Mouse (Mus musculus) T-helper 1 cell (primary cell): ENCODE data around the gene Ccdc185.

Experiments used
- in situ Hi-C: fragments of 300-600 bp; cut with MboI, MseI; formaldehyde crosslinking; loops from one replicate; pipeline ENCODE4 v1.15.1; 2025; ENCODE audit warnings: high pct_unique_total_duplicates

Ccdc185 gene

DNA sequence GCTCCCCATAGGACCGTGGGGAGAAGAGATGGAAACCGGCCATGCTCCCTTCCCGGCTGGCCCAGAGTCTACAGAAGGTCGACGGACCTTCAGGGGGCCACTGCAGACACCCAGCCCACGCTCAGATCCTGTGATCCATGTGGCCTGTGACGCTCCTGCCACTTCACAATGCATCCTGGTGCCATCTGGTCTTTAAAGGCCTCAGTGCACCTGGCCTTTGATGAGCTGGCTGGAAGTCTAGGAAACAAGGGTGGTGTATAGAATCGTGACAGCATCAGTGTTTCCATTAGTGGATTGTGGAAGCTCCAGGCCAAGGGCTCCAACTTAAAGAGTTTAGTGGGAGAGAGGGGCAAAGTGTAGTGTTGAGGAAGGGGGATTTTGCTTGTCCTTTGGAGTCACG, at the start of gene Ccdc185:
TSS of gene Ccdc185 (minus strand) at position 101 of the 400 bp plus-strand sequence.
- in situ Hi-C loops, result no loop called here

GRCm38 (mm10) chr1:182797048-182797447, 48.1 kb upstream of the Ccdc185 start:
- in situ Hi-C loops, result no loop called here

DNA sequence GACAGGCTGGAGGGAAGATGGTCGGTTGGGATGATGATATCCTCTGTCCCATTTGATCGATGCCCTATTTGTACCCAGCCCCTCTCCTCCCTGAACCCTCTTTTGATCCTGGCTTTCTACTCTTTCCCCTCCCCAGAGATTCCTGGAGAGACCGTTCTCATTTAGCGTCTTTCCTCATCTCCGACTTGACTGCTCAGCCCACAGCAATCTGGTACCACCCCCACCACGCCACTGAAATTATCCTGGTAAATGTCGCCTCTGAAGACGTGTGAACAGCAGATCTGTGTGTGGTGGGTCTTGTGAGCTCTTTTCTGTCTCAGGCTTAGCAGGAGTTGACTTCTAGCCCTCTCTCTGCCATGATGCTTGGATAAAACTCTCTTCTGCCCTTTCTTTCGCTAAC, 45.6 kb upstream of the Ccdc185 start:
- in situ Hi-C loops, result no loop called here

GRCm38 (mm10) chr1:182794221-182794620, 45.2 kb upstream of the Ccdc185 start:
- in situ Hi-C loops, result no loop called here

DNA sequence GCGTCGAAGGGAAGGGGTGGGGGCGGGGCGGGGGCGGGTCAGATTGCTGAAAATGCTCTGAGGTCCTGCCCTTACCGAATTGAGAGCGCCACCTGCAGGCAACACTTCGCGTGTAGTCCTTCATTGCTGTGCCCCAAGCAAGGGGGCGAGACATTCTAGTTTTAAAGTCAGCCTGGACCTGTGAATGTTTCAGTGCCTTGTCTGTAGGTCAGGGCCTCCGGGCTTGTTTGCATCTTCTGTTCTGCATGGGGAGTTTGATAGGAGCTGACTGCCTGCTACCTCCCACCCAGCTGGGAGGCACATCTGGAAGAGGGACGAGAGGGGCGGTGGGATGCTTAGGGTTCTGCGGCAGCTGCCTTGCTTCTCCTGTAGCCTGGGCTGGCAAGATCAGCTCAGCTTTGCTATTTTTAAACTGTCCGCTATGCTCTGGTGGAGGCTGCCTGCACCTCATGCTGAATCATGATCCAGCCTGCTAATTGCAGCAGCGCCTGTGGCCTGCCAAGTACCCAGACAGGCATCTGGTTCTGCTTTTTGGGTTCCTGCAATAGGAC, 43.6 kb upstream of the Ccdc185 start:
- in situ Hi-C loops, result no loop called here

GRCm38 (mm10) chr1:182788896-182789295, 39.9 kb upstream of the Ccdc185 start:
- in situ Hi-C loops, result loop anchor here (10.0 kb wide), 1 partner anchor 234 kb away; no protein-coding TSS in a partner anchor

- in situ Hi-C loops, result loop anchor here (10.0 kb wide), 1 partner anchor 232 kb away; no protein-coding TSS in a partner anchor
Observed at GRCm38 (mm10) chr1:182787030-182787429, 38.0 kb upstream of the Ccdc185 start.

- in situ Hi-C loops, result loop anchor here (10.0 kb wide), 1 partner anchor 231 kb away; no protein-coding TSS in a partner anchor
Observed at GRCm38 (mm10) chr1:182785504-182785903, 36.5 kb upstream of the Ccdc185 start.

DNA sequence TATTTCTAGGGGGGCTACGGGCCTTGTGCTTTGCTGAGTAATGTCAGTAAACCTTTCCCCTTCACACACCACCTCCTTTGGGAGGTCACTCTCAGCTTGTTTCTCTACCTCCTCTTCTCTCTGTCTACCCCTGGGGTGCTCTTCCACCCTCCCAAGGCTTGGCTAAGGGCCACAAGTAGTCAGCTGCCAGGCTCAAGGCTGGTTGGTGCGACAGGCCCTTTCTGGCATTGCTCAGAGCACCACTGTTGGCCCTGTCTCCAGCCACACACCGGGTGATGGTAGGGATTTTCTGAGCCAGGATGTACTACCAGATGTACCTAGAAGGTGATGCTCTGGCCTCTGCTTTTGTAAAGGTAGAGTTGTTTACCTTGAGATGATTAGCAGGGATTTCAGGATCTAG, 35.8 kb upstream of the Ccdc185 start:
- in situ Hi-C loops, result loop anchor here (10.0 kb wide), 1 partner anchor 230 kb away; no protein-coding TSS in a partner anchor

- in situ Hi-C loops, result loop anchor here (10.0 kb wide), 1 partner anchor 229 kb away; no protein-coding TSS in a partner anchor
Observed at GRCm38 (mm10) chr1:182783774-182784173, 34.8 kb upstream of the Ccdc185 start.

DNA sequence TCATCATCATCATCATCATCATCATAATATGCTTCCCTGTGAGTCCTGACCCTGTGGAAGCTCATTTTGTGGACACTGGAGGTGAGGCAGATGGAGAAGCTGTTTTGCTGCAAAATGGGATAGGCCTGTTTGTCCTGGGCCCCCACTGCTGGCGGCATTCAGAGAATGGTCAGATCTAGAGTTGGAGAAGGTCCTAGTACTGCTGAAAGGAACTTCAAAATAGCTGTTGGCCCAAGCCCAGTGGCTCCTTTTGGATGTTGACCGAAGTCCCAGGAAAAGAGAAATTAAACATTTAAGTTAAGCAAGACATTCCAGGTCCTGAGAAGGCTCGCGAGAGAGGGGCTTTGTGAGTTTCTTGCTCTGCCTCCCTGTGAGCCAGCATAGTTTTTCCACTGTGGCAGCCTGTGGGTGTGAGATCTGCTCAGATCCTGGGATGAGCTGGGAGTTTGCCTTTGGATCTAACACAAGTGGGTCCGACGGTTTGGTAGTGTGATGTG, 30.1 kb upstream of the Ccdc185 start:
- in situ Hi-C loops, result no loop called here

DNA sequence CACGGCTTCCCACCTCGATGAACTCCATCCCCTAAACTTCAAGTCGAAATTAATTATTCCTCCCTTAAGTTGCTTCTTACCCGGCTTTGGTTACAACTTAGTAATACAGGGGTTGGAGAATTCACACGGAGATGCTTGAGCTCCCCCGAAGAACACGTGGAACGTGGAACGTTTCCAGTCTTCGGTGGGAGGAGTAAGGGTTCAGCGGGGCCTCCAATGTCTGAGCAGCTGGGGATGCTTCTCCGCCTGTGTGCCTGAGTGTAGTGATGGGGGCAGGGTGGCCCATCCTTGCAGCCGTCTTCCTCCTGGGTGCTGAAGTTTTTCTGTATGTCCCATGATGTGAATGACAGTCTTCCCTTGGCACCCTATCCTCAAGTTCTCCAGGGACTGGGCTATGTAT, 29.2 kb upstream of the Ccdc185 start:
- in situ Hi-C loops, result no loop called here

DNA sequence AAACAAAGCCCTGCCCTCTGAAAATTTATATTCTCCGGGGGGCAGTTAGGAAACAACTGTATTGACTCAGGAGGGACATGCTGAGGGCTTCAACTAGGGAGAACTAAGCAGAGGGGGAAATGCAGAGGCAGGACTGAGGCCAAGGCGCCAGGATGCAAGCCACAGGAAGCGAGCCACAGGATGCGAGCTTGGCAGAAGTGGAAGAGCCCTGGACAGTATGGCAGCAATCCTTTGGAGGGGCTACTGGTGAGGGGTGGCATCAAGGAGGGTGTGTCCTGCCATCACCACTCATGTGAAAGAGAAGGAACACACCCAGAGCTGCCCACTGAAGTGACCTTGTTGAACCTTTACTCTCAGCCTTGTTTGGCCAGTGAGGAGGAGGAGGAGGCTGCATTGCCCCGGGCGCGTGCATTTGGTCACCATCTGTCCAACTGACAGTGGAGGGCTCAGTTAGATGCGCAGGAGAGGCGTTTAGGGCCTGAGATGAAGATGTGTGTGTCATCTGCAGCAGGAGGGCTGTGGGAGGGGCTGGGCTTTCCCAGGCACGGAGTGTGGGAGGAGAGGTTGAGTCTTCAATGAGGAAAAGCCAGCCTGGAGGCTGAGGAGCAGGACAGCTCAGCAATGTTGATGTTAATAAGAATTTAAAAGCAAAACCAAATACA, 27.9 kb upstream of the Ccdc185 start:
- in situ Hi-C loops, result no loop called here

DNA sequence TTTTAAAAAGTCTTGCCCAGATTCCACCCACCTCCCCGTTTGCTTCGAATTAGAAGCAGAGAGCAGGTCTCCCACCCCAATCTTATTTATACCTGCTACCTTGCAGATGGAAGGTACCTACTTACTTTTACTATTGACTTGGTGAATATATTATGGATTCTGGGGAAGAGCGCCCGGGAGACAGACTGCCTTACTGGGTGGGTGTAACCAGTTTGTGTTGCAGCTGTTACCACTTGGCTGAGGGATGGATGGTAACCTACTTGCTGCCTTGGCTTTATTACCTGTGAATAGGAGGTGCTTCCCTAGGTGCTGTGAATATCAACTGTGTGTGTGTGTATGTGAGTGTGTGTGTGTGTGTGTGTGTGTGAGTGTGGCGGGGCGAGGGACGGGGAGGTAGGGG, 26.6 kb upstream of the Ccdc185 start:
- in situ Hi-C loops, result no loop called here

GRCm38 (mm10) chr1:182764541-182765281, 15.7 kb upstream of the Ccdc185 start:
- in situ Hi-C loops, result no loop called here

- in situ Hi-C loops, result no loop called here
Observed at GRCm38 (mm10) chr1:182763716-182764461, 14.9 kb upstream of the Ccdc185 start, which contains the start of gene Susd4. TSS of gene Susd4 (plus strand) at chr1:182763860.

DNA sequence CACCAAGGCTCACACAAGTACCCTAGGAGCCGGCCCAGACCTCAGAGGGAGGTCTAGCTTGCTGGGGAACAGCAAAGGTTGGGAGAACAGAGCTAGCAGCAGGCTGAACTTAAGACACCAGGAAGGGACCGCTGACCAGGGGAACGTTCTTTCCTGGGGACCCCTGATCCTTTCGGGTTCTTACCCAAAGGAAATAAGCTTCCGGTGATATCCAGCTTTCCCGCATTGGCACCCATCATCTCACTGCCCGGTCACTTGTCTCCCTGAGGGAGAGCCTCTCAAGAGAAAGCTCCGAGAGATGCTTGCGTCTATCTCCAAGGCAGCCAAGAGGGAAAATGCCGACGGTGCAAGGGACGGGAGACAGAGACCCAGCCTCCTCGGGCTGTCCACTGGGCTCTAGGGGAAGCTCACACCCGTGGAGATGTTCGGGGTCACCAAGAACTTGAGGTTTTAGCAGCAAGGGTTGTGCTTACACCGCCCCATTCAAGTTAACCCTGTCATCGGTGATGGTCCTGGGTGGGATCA, 14.3 kb upstream of the Ccdc185 start:
- in situ Hi-C loops, result no loop called here

DNA sequence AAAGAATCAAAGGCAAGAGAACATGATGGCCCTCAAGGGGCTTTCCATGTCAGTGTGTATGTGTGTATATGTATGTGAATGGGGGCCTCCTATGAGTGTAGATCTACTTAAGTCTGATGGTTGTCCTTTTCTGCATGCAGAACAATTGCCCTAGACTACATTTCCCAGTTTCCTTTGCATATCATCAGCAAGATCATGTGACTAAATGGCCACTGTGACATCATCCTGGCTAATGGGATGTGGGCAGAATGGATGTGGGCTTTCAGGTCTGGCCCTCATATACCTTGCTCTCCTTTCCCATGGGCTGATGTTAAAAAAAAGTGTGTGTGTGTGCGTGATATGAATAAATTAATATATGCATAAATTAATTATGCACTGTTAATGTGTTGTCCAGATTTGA, 9.8 kb upstream of the Ccdc185 start:
- in situ Hi-C loops, result no loop called here

DNA sequence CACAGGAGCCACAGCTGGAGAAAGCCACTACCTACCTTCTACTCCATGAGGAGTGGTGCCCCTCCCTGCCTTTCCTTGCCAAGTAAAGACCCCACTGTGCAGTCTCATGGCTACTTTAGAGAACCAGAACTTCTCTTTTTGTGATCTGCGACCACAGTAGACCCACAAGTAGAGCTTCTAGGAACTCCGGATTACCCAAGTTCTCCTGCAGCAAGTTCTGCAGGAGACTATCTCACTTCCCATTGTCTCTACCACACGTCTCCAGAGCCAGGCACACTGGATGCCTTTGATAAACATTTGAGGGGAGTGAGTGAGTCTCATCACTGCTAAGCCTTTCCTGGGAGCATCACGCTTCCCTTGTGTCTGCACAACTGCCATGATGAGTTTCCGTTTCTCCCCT, 5.9 kb upstream of the Ccdc185 start:
- in situ Hi-C loops, result no loop called here

DNA sequence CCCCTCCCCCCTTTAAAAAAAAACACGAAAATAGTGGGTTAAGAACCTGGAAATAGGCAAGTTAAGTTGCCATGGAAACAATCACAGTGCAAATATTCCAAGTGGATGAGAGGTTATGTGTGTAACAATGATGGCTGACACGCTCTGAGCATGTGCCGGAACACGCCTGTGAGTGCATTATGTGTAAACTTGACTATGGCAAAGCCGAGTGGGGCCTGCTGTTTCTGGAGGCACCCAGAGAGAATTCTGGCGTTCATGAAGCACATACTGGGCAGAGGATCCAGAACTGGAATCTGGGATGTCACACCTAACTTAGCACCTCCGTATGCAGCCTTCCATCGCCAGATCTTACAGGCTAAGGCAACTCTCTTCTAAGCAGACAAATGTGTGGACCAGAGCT, 4.7 kb upstream of the Ccdc185 start:
- in situ Hi-C loops, result no loop called here

GRCm38 (mm10) chr1:182751301-182751700, 2.3 kb upstream of the Ccdc185 start:
- in situ Hi-C loops, result no loop called here
